Mouse (Mus musculus): ENCODE measurements around the gene Cryab. TPM values are rescaled to one million over a fixed set of nuclear protein-coding genes. Genes with fewer than 3 reads are reported as not detected.

Gene Cryab
- polyA plus RNA-seq, 1 experiment from 2014 or later: 143 TPM

GRCm38 (mm10) chr9:50724147-50724546 is 27.0 kb upstream of the Cryab start:
- Histone ChIP-seq H3K4me2 (ENCODE audit: low read depth, low read length) (no peak overlapping the region), H3K36me3 (ENCODE audit: control insufficient read depth, insufficient read depth, low read length) (no peaks in the 10 kb centered on the region), H3K27me3 (ENCODE audit: control insufficient read depth, insufficient read depth, low read length) (no peaks in the 10 kb centered on the region), H3K4me1 (ENCODE audit: control insufficient read depth, insufficient read depth, low read length) (peaks cover 29% of the 10 kb centered on the region), H3K4me3 (replicated peaks; ENCODE audit: low read length) (no peak overlapping the region), H3K9ac (ENCODE audit: low read length) (no peak overlapping the region), H3K9me3 (replicated peaks; ENCODE audit: control insufficient read depth, low read length) (no peaks in the 10 kb centered on the region), H3K27ac (ENCODE audit: low read length) (no peak overlapping the region)
- ATAC-seq (ENCODE audit: insufficient read depth, low FRiP score): no peak
- WGBS: 89% methylated on average over 2 of the region's 2 CpGs

GRCm38 (mm10) chr9:50724661-50725330 is 26.3 kb upstream of the Cryab start:
- H3K36me3 ChIP-seq (ENCODE audit: control insufficient read depth, insufficient read depth, low read length): no peaks in the 10 kb centered on the region
- H3K4me1 ChIP-seq (ENCODE audit: control insufficient read depth, insufficient read depth, low read length): peaks cover 29% of the 10 kb centered on the region
- H3K27me3 ChIP-seq (ENCODE audit: control insufficient read depth, insufficient read depth, low read length): no peaks in the 10 kb centered on the region
- H3K4me3 ChIP-seq (replicated peaks; ENCODE audit: low read length): no peak overlapping the region
- 63% methylated on average over 3 of the region's 3 CpGs for WGBS
- H3K9me3 ChIP-seq (replicated peaks; ENCODE audit: control insufficient read depth, low read length): no peaks in the 10 kb centered on the region
- no peak overlapping the region for H3K27ac ChIP-seq (ENCODE audit: low read length)
- no peak overlapping the region for H3K9ac ChIP-seq (ENCODE audit: low read length)
- no peak overlapping the region for H3K4me2 ChIP-seq (ENCODE audit: low read depth, low read length)
- no peak for ATAC-seq (ENCODE audit: insufficient read depth, low FRiP score)

GRCm38 (mm10) chr9:50725921-50726590 is 25.1 kb upstream of the Cryab start:
- Histone ChIP-seq H3K4me2 (ENCODE audit: low read depth, low read length) (no peak overlapping the region), H3K27ac (ENCODE audit: low read length) (no peak overlapping the region), H3K9ac (ENCODE audit: low read length) (no peak overlapping the region), H3K4me3 (replicated peaks; ENCODE audit: low read length) (no peak overlapping the region), H3K4me1 (ENCODE audit: control insufficient read depth, insufficient read depth, low read length) (peaks cover 26% of the 10 kb centered on the region), H3K27me3 (ENCODE audit: control insufficient read depth, insufficient read depth, low read length) (no peaks in the 10 kb centered on the region), H3K36me3 (ENCODE audit: control insufficient read depth, insufficient read depth, low read length) (no peaks in the 10 kb centered on the region), H3K9me3 (replicated peaks; ENCODE audit: control insufficient read depth, low read length) (no peaks in the 10 kb centered on the region)
- no peak for ATAC-seq (ENCODE audit: insufficient read depth, low FRiP score)
- WGBS: 62% methylated on average over 8 of the region's 8 CpGs

- Histone ChIP-seq H3K27ac (ENCODE audit: low read length) (no peak overlapping the region), H3K27me3 (ENCODE audit: control insufficient read depth, insufficient read depth, low read length) (no peaks in the 10 kb centered on the region), H3K36me3 (ENCODE audit: control insufficient read depth, insufficient read depth, low read length) (no peaks in the 10 kb centered on the region), H3K9ac (ENCODE audit: low read length) (peak overlapping the region; percentile 77), H3K4me2 (ENCODE audit: low read depth, low read length) (peak overlapping the region; percentile 91), H3K4me1 (ENCODE audit: control insufficient read depth, insufficient read depth, low read length) (peaks cover 22% of the 10 kb centered on the region), H3K9me3 (replicated peaks; ENCODE audit: control insufficient read depth, low read length) (no peaks in the 10 kb centered on the region), H3K4me3 (replicated peaks; ENCODE audit: low read length) (peak overlapping the region; percentile 67)
- ATAC-seq (ENCODE audit: insufficient read depth, low FRiP score): no peak
- WGBS: 6% methylated on average over 30 of the region's 30 CpGs
Observed at GRCm38 (mm10) chr9:50727171-50727924, 23.8 kb upstream of the Cryab start.

- peak overlapping the region; percentile 91 for H3K4me2 ChIP-seq (ENCODE audit: low read depth, low read length)
- peak overlapping the region; percentile 67 for H3K4me3 ChIP-seq (replicated peaks; ENCODE audit: low read length)
- no peak overlapping the region for H3K27ac ChIP-seq (ENCODE audit: low read length)
- ATAC-seq (ENCODE audit: insufficient read depth, low FRiP score): peak; percentile 93
- under 1% methylated on average over 45 of the region's 45 CpGs for WGBS
- no peaks in the 10 kb centered on the region for H3K9me3 ChIP-seq (replicated peaks; ENCODE audit: control insufficient read depth, low read length)
- peak overlapping the region; percentile 77 for H3K9ac ChIP-seq (ENCODE audit: low read length)
- no peaks in the 10 kb centered on the region for H3K36me3 ChIP-seq (ENCODE audit: control insufficient read depth, insufficient read depth, low read length)
- H3K4me1 ChIP-seq (ENCODE audit: control insufficient read depth, insufficient read depth, low read length): peaks cover 15% of the 10 kb centered on the region
- H3K27me3 ChIP-seq (ENCODE audit: control insufficient read depth, insufficient read depth, low read length): no peaks in the 10 kb centered on the region
Observed at GRCm38 (mm10) chr9:50727925-50728651, 23.0 kb upstream of the Cryab start.

- Histone ChIP-seq H3K36me3 (ENCODE audit: control insufficient read depth, insufficient read depth, low read length) (no peaks in the 10 kb centered on the region), H3K9ac (ENCODE audit: low read length) (no peak overlapping the region), H3K27ac (ENCODE audit: low read length) (no peak overlapping the region), H3K27me3 (ENCODE audit: control insufficient read depth, insufficient read depth, low read length) (no peaks in the 10 kb centered on the region), H3K4me1 (ENCODE audit: control insufficient read depth, insufficient read depth, low read length) (peaks cover 10% of the 10 kb centered on the region; the same call in 1 of the 2 replicates), H3K4me3 (replicated peaks; ENCODE audit: low read length) (no peak overlapping the region), H3K4me2 (ENCODE audit: low read depth, low read length) (no peak overlapping the region), H3K9me3 (replicated peaks; ENCODE audit: control insufficient read depth, low read length) (no peaks in the 10 kb centered on the region)
- no peak for ATAC-seq (ENCODE audit: insufficient read depth, low FRiP score)
- 39% methylated on average over 4 of the region's 4 CpGs for WGBS
Observed at GRCm38 (mm10) chr9:50729600-50729999, 21.5 kb upstream of the Cryab start.

- no peak overlapping the region for H3K4me2 ChIP-seq (ENCODE audit: low read depth, low read length)
- no peak for ATAC-seq (ENCODE audit: insufficient read depth, low FRiP score)
- no peaks in the 10 kb centered on the region for H3K27me3 ChIP-seq (ENCODE audit: control insufficient read depth, insufficient read depth, low read length)
- H3K4me3 ChIP-seq (replicated peaks; ENCODE audit: low read length): no peak overlapping the region
- H3K4me1 ChIP-seq (ENCODE audit: control insufficient read depth, insufficient read depth, low read length): peaks cover under 1% of the 10 kb centered on the region; the same call in 1 of the 2 replicates
- H3K9ac ChIP-seq (ENCODE audit: low read length): no peak overlapping the region
- no peaks in the 10 kb centered on the region for H3K36me3 ChIP-seq (ENCODE audit: control insufficient read depth, insufficient read depth, low read length)
- 25% methylated on average over 4 of the region's 4 CpGs for WGBS
- no peak overlapping the region for H3K27ac ChIP-seq (ENCODE audit: low read length)
- H3K9me3 ChIP-seq (replicated peaks; ENCODE audit: control insufficient read depth, low read length): no peaks in the 10 kb centered on the region
Observed at GRCm38 (mm10) chr9:50732560-50732959, 18.6 kb upstream of the Cryab start.

- Histone ChIP-seq H3K4me3 (replicated peaks; ENCODE audit: low read length) (no peak overlapping the region), H3K27ac (ENCODE audit: low read length) (no peak overlapping the region), H3K4me2 (ENCODE audit: low read depth, low read length) (no peak overlapping the region), H3K27me3 (ENCODE audit: control insufficient read depth, insufficient read depth, low read length) (no peaks in the 10 kb centered on the region), H3K9me3 (replicated peaks; ENCODE audit: control insufficient read depth, low read length) (no peaks in the 10 kb centered on the region), H3K4me1 (ENCODE audit: control insufficient read depth, insufficient read depth, low read length) (peaks cover 6% of the 10 kb centered on the region), H3K36me3 (ENCODE audit: control insufficient read depth, insufficient read depth, low read length) (no peaks in the 10 kb centered on the region), H3K9ac (ENCODE audit: low read length) (no peak overlapping the region)
- 2% methylated on average over 9 of the region's 9 CpGs for WGBS
- ATAC-seq (ENCODE audit: insufficient read depth, low FRiP score): no peak
Observed at GRCm38 (mm10) chr9:50734989-50735388, 16.1 kb upstream of the Cryab start.

All from stomach, embryonic 16.5 days (tissue).